Mouse (Mus musculus) cerebellum, adult 2 months (tissue): ENCODE data around the gene Wdr45.
"Not testable (repeated sequence)": the region's sequence is repeated elsewhere in the genome, so short reads cannot be mapped to it uniquely, and the experiment has no call there.

ENCODE experiments used
- CTCF ChIP-seq: fragments of 200-500 bp; IDR thresholded peaks from 2 replicates; pipeline ENCODE4 v1.5.1; 2011; ENCODE audit warnings: low read depth, mild to moderate bottlenecking, control low read depth, low read length, moderate library complexity, borderline replicate concordance; ENCODE audit not compliant: insufficient read depth
- POLR2A ChIP-seq: fragments of 200-500 bp; IDR thresholded peaks from 2 replicates; pipeline ENCODE4 v1.6.1; 2011; ENCODE audit warnings: low read length, control low read depth, borderline replicate concordance; ENCODE audit not compliant: insufficient read depth

DNA sequence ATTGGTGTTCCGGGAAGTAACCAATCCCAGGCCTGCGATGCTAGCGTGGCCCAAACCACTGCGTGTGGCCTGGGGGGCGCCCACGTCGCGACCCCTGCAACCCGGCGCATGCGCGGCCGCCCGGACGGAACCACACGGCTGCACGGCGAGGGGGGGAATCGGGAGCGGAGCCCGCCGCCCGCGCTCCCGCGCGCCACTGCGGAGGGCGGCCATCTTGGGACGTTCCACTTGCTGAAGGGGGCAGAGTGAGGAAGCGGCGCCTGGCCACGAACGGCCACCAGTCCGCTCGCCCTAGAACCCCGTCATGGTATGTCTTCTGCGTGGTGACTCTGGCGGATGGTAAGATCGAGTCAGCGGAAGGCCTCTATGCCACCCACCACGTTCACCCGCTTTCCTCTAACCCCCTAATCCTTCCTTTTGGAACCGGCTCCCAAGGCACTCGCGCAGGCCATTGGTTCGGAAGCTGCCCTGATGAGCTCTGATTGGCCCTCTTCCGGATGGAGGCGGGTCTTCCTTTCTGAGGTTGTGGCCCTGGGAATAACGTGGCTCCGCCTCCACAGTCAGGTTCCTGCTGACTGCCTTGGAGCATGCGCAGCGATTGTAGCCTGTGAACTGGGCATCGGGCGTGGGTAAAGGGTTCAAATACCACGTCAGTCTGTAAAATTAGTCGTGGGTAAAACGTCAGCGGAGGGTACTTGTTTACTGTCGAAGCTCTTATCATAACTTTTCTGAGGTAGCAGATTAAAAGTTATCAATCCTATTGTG lies at the start of gene Wdr45:
- not testable (repeated sequence) for TF ChIP-seq POLR2A, CTCF
